Mouse (Mus musculus) megakaryocyte progenitor cell, adult 5-6 weeks (primary cell): Measurements from ENCODE around the gene Rab11fip5. TPM values are rescaled to one million over a fixed set of nuclear protein-coding genes. Genes with fewer than 3 reads are reported as not detected.

Experiments
- ATAC-seq: replicated peaks from 2 replicates; pipeline ENCODE4 v1.8.0; 2016; ENCODE audit warnings: mild to moderate bottlenecking, moderate TSS enrichment, inconsistent platforms; ENCODE audit not compliant: poor library complexity
- total RNA-seq, 2 experiments: library from RNA; stranded (forward) in 1 of 2; stranded (reverse) in 1 of 2; fragments of 157-497, 149-512 nt in 1 of 2; fragments of 200-1000 nt in 1 of 2; gene quantifications; 2 replicates each; pipeline versions ENCODE4 v1.2.3 to v1.2.4; 2015 to 2017

The Rab11fip5 gene
- total RNA-seq, 2 experiments from 2014 or later, result 4.4 to 5.5 TPM

DNA sequence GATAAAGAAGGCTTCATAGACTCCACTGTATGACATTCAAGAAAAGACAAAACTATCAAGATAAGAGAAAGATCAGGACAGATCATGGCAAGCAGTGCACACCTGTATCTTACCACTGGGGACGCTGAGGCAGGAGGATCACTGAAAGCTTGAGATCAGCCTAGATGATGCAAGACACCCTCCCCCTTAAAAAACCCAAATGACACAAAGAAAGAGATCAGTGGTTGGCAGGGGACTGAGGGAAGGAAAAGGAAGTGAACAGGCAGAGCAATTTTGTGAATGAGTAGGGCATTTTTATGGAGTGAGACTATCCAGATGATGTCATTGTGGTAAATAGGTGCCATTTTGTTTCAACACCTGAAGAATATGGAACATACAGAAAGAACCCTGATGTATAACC lies 24.3 kb downstream of the Rab11fip5 start:
- ATAC-seq, result no peak

DNA sequence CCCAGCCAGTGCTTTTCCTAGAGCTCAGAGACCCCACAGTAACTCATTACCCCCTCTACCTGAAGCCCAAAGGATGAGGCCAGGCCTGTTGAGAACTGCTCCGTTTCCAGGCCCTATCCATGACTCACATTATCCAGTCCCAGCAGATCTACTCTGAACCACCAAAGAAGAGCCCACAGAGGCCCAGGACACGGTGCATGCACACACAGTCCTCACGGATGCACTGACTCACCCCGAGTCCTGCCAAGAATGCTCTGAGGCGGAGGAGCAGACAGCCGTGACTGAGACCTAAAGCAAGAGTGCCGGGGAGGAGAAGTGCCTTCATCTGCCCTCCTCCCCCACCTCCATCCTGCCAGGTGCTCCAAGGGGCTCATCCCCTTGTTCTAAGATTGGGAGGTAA lies 25.2 kb downstream of the Rab11fip5 start:
- no peak for ATAC-seq

DNA sequence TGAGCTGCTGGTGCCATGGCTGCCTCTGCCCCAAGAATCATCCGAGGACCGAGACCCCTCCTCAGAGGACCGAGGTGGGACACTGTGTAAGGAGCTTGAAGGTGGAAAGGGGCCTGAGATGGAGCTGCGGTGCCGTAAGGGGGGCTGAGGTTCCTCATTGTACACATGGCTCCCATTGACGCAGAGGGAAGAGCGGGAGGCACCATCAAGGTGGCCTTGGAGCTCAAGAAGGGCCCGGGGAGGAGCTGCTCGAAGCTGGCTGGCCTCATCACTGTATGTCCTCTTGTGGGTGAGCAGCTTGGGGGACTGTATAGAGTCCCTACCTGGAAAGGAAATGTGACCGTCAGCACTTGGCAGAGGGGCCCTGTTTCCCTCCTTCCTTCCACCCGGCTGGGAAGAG lies 26.3 kb downstream of the Rab11fip5 start:
- no peak for ATAC-seq

DNA sequence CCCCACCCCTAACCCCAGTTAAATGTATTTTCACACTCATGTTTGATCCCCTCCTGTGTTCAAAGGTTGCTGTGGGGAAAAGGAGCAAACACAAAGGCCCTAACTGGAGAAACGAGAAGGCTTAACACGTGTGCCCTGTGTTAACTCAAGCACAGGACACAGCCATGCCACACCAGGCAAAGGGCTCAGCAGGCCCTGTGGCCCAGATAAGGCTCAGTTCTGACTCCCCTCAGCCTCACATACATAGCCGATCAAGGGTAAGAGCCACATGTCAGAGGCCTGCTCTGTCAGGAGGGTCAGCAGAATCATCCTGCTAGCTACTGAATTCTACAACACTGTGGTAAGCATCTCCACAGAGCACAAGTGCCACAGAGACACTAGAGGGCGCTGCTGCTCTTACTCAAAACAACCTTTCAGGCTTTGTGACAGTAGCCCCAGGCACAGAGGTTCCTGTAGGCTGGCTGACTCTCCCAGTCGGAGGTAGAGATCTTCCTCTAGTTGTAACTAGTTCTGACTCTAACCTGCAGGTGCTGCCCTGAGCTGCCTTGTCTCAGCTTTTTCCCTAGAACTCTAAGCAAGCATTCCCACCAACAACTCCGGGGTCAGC lies 28.3 kb downstream of the Rab11fip5 start:
- peak; percentile 98 for ATAC-seq

DNA sequence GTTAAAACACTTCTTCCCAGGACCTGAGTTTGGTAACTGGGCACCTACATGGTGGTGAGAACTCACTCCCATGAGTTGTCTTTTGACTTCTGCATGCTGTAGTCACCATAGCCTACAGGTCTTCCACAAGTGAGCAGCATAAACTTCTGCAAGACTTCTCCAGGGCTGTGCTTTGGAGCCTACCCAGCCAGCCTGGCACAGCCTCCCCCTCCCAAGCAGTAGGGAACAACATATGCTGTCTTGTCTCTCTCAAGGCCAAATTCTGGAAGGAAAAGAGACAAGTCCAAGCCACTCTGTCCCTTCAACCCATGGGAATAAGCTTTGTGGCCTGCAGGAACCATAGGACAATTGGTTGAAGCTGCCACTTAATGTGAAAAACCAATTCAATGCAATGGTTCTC lies 29.5 kb downstream of the Rab11fip5 start:
- no peak for ATAC-seq

DNA sequence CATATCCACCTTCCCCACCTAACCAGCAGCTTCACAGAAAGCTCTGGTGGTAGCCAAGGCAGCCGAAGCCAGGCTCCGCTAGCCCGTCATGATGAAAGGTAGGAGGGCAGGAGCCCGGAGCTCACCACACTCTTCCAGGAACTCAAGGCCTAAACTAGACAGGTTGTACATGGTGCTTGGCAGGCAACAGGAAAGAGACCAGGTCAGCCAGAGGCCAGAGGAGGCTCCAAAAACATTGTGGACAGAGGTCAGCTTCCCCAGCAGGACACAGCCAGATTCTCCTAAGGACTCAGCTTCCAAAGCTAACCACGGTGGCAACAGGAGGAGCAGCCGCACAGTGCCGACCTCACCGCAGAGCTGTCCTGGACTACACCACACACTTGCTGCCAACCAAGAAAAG lies 31.4 kb downstream of the Rab11fip5 start:
- ATAC-seq, result no peak

DNA sequence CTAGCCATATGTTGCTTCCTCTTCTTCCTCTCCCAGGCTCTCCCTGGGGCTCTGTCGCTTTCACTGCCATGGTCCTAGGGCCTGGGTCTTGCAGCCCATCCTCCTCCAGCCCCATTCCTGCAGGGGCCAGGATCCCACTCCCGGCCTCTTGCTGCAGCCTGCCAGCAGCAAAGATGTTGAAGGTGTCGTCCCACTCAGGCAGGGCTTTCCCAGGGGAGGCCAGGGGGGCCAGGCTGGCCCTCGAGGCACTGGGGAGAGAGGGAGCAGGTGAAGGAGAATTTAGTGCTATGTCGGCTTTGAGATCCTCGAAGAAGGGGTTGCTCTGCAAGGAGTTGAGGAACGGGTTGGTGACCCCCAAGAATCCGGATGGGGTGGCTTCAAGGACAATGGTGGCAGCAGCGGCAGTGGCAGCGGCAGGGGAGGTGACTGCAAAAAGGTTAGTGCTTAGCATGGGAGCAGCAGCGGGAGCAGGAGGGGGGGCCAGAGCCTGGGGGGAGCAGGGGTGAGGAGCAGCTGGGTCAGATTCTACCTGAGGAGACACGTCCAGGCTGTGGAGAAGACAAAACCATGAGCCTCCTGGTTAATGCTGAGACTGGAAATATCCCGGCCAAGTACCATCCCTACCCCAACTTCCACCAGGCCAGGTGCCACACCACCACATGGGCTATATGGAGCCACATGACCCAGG lies 32.5 kb downstream of the Rab11fip5 start:
- ATAC-seq, result no peak

DNA sequence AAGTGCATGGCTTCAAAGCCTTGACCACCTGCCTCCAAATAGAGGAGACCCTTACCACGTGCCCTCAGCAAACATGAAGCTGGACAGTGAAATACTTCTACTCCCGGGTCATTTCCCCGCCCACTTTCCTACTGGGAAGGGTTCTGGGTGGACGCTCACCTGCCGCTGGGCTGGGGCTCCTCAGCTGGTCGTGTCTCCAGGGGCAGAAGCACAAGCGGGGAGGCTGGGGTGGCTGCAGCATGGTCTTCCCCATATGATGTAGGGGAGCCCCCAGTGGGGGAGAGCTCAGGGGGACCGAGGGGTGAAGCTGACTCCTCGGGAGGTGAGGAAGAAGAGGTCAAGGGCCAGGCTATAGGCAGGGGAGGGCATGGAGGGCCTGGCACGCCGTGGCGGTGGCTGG lies 34.2 kb downstream of the Rab11fip5 start:
- no peak for ATAC-seq

DNA sequence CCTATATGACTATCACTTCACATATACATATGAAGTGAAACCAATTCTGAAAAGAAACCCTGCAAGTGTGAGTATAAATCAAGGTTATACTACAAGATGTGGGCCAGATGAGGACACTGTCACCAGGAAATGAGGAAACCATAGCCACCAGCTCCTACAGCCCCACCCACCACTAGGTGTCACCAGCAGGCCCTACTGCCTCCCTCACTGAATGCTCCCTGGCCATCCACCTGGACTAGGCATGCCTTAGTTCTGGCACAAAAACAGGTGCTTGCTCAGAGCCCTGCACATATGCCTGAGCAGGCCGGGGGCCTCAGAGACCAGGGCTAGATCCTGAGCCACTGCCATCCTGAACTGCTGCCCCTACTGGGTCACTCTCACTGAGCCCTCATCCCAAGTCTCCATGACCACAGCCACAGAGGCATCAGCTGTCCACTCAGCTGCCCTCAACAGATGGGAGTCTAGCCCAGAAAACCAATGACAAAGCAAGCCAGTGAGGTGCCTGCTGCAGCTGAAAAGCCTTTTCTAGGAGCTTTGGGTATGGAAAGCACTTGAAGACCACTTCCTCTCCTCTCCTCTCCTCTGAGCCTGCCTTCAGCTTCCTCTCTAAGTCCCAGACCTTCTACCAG lies 35.0 kb downstream of the Rab11fip5 start:
- ATAC-seq, result peak; percentile 97

DNA sequence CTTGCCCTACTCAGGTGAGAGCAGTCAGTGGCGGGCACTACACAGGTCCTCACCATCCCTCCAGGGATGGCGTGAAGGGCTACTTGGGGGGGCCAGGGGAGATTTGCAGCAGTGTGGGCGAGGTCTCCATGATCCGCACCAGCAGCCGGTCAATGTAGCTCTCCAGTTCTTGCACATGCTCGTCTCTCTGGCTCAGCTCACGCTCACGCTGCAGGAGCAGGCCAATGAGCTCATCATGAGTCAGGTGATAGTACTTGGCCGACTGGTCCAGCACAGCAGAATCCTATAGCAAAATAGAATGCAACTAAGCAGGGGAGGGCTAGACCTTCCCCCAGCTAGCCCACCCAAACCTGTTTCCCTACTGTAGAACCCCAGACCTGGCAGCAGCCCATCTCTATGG lies 37.5 kb downstream of the Rab11fip5 start:
- ATAC-seq, result no peak

DNA sequence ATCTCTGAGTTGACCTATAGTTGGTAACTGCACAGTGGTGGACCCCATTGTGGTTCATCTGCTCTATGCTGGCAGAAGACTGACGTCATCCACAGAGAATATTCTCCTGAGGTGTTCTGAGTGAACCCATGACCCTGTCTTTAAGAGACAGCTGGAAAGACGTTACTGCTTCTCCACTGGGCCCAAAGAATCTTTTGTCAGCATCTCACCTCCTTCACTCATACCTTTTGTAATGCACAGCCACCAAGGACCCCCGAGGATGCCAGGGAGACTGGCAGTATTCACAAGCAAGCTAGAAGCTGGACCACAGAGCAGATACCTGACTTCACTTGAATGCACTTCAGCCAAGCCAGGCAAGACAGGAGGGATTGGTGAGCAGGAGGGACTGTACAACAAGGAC lies 39.1 kb downstream of the Rab11fip5 start:
- no peak for ATAC-seq

DNA sequence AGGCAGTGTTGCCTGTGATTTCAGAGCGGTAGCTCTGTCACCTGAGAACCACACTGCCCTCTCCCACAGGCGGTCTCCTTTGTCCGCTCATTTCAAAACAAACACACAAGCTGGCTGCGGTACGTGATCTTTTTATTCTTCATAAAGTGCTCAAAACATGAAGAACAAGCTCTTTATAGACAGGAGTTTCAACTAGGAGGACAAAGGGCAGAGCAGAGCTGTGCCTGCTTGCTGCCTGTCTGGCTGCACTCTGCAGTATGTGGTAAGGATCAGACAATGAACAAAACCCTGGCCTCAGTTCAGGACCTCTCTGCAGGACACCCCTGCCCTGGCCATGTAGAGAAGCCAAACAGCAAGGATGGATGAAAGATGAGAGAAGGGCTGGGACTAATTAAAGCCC lies 39.6 kb downstream of the Rab11fip5 start:
- no peak for ATAC-seq

DNA sequence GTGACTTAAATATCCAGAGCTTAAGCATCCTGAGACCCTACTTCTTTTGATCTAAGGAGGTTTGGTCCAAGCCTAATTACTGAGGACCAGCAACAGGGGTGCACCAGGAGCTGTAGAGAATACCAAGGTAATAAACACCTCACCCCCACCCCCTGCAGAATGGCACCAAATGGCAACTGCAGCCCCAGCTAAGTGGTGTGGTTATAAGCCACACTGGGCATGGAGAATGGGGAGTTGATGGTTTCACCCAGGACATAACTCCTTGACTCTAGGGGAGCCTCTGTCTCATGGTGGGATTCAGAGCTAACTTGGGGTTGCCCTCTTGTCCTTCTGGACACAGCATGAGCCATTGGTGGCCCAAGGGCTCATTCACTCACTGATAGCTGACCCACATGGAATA lies 40.2 kb downstream of the Rab11fip5 start:
- ATAC-seq, result no peak

DNA sequence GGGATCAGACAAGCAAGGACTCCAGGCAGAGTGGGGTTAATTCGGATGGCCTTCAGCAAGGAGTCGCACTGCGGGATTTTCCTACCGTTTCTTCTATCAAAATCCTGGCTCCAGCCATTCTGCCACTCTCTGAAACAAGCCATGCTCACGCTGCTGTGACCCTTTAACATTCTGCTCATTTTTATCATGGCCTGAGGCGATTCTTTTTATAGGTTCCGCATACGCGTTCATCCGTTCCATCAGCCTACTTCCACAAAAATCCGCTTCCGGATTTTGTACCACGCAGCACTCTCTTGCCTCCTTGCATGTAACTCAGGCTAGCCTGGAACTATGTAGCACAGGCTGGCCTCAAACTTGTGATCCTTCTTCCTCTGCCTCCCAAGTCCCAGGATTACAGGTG lies 40.7 kb downstream of the Rab11fip5 start:
- peak; percentile 41 for ATAC-seq

DNA sequence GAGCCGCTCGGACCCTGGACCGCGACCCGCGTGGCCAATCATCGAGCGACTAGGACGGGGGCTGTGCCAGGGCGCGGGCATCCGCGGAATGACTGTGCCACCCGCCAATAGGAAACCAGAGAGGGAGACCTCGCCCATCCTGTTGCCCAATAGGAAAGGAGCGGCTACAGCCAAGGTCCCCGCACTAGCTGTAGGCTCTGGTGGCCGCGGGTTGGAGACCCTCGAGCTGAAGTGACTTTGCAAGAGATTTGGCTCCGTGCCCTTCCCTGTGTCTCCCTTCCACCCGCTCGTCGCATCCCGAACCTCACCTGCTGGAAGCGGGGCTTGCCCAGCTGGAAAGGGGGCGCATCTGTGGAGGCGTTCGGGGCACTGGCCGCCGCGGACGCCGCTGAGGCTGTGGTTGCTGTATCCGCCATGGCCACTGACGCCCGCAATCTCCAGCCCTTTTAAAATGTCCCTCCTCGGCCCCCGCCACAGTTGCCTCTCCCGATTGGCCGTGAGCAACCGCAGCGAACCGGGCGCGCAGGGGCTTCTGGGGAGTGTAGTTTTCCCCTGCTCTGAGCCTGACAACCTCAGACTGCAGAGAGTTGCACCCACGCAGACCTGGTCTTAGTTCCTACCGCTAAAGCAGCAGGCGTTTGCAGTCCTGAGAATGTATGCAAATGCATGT lies 41.3 kb downstream of the Rab11fip5 start, which contains the start of gene Sfxn5:
Gene Sfxn5, minus strand, starts transcription at position 423 of the 670 bp plus-strand sequence.
- peak; percentile 86 for ATAC-seq

DNA sequence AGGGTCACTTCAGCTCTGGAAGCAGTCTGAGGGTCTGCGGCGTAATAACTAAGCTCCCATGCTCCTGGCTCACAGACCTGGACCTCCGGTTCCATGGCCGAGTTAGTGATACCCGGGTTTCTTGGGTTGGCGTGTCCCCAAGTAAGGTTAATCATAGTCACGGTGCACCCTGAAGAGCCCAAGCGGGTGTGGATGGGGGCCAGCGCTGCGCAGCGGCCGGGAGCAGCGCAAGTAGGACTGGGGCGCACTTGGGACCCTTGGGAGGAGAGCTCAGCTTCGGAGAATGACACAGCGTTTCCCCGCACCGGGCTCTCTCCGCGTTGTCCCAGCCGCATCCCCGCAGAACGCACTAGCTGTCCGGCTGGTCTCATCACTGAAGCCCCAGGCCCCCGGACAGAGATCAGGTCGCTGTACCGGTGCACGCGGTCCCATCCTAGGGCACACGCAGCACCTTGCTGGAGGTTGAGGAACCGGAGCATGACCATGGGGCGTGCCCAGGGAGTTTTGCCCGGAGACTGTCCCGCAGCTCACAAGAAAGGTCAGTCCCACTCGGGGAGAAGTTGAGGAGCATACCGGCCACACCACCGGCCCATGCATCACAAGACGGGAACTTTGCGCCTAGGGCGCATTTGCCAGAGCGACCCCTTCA lies 42.0 kb downstream of the Rab11fip5 start:
- ATAC-seq, result peak; percentile 24

DNA sequence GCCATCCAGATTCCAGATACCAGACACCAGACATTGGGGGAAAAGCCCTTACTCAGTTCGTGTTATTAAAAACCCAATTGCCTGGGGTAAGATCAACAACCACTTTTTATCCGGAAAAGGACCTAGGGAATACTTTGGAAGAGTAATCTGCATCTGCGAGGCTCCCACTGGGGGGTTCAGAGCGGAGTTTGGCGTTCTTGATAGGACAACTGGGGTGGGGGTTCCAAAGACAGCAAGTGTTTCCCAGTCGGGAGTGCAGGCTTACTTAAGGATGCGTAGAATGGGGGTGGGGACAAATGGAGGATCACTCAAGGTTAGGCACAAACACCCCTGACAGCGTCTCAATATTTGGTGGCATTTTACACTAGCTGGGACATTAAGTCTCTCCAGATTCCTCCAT lies 42.7 kb downstream of the Rab11fip5 start:
- ATAC-seq, result no peak

DNA sequence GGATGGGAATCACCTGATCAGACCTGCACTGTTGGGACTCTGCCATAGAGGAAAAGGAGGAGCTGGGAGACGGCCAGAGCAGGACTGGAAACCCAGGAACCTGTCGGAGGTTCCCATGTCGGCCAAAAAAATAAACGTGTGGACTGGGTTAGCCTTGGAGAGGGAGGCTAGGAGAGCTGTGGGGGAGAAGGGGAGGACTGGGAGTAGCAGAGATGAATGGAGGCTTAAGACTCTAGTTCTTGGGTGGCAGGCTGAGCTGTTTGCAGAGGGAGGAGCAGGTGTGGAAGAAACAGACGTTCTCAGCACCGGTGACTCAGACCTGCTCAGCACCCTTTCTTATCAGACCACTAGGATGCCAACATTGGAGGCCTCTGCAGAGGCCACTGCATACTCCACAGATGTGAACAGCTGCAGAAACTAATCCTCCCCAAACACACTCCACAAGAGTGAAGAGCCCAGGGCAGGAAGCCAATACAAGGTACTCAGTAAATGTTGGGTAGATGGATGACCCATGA lies 43.2 kb downstream of the Rab11fip5 start:
- no peak for ATAC-seq

DNA sequence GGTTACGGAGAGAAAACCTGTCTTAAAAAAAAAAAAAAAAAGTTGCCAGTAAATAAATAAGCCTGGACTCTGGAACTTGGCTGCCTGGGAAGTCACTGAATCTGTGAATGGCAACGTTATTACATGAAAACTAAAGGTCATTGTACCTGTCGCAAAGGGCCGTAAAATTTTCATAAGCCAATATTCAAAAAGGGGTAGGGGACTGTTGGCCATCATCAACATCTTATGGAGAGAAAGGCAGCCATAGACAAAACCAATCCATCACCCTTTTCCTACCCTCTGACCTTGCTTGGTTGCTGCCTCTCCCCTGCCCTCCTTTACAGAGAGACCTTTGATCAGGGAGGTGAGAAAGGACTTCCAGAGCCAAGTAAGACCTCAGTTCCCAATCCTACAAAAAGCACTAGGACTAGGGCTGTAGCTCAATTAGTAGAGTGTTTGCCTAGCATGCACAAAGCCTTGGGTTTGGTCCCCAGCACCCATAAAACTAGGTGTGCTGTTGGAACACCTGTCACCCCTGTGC lies 44.7 kb downstream of the Rab11fip5 start:
- no peak for ATAC-seq

DNA sequence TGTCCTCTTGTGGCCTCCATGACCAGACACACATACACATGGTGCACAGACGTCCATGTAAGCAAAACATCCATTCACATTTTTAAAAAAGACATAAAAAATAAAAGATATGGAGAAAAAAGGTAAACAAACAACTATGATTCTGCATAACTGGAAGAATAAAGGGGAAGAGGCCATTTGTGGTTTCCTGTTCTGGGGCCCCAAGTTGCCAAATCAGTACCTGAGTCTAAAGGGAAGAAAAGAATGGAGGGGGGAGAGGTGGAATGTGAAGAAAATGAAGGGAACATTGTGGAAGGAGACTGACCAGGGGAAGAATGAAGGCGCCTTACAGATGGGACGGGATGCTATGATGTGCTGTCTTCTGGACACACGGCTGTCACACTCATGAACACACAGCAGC lies 47.9 kb downstream of the Rab11fip5 start:
- peak; percentile 35; the same call in 1 of the 2 replicates for ATAC-seq

DNA sequence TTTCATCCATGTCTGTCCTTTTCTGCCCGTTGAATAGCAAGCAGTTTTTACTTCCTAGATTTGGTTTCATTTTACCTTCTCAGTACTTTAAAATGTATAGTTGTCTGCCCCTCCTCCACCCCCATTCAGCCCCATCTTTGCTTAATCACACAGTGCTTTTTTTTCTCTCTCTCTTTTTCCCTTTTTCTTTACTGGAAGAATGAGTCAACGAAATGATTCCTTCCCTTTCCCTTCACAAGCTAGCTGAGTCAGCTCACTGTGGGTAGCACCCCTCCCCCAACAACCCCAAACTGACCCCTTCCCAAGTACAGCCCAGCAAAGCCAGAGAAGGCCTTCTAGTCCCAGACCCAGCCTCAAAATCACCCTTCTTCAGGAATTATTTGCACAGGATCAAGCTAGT lies 49.3 kb downstream of the Rab11fip5 start:
- peak; percentile 42 for ATAC-seq
